Mouse (Mus musculus): ENCODE data around the gene Snrpd3. TPM values are rescaled to one million over a fixed set of nuclear protein-coding genes. Genes with fewer than 3 reads are reported as not detected.
A peak's percentile ranks its signal among the peaks of the same experiment; 100 is the strongest.

Gene Snrpd3
- polyA plus RNA-seq, 1 experiment from 2014 or later = 84.9 TPM

GRCm38 (mm10) chr10:75535423-75535822, 18.1 kb downstream of the Snrpd3 start:
- WGBS = 46% methylated on average over 2 of the region's 2 CpGs
- Histone ChIP-seq H3K27me3 (no peaks in the 10 kb centered on the region), H3K4me1 (replicated peaks) (peaks cover 25% of the 10 kb centered on the region), H3K9ac (no peak overlapping the region), H3K4me3 (no peak overlapping the region), H3K36me3 (peaks cover 18% of the 10 kb centered on the region), H3K9me3 (replicated peaks) (no peaks in the 10 kb centered on the region), H3K27ac (peak overlapping the region; percentile 70), H3K4me2 (no peak overlapping the region)
- ATAC-seq (replicated peaks; ENCODE audit: insufficient number of reproducible peaks, insufficient read depth, low FRiP score, low read depth) = peak; percentile 70

- Histone ChIP-seq H3K9ac (no peak overlapping the region), H3K27me3 (no peaks in the 10 kb centered on the region), H3K27ac (peak overlapping the region; percentile 70; the same call in 1 of the 2 replicates), H3K4me3 (no peak overlapping the region), H3K9me3 (replicated peaks) (no peaks in the 10 kb centered on the region), H3K4me2 (no peak overlapping the region), H3K36me3 (peaks cover 18% of the 10 kb centered on the region), H3K4me1 (replicated peaks) (peaks cover 22% of the 10 kb centered on the region)
- WGBS = 78% methylated on average over 5 of the region's 5 CpGs
- no peak for ATAC-seq (replicated peaks; ENCODE audit: insufficient number of reproducible peaks, insufficient read depth, low FRiP score, low read depth)
Measured at GRCm38 (mm10) chr10:75536123-75536522, 18.8 kb downstream of the Snrpd3 start.

- H3K27me3 ChIP-seq = no peaks in the 10 kb centered on the region
- no peaks in the 10 kb centered on the region for H3K36me3 ChIP-seq
- WGBS = 50% methylated on average over 7 of the region's 7 CpGs
- ATAC-seq (replicated peaks; ENCODE audit: insufficient number of reproducible peaks, insufficient read depth, low FRiP score, low read depth) = no peak
- H3K9me3 ChIP-seq (replicated peaks) = no peaks in the 10 kb centered on the region; the same call in 1 of the 2 replicates
- peaks cover 6% of the 10 kb centered on the region for H3K4me1 ChIP-seq (replicated peaks)
- H3K27ac ChIP-seq = no peak overlapping the region
- no peak overlapping the region for H3K4me2 ChIP-seq
- H3K4me3 ChIP-seq = no peak overlapping the region
- no peak overlapping the region for H3K9ac ChIP-seq
Measured at GRCm38 (mm10) chr10:75547901-75548300, 30.6 kb downstream of the Snrpd3 start.

GRCm38 (mm10) chr10:75548486-75548885, 31.1 kb downstream of the Snrpd3 start:
- H3K4me3 ChIP-seq = no peak overlapping the region
- H3K4me2 ChIP-seq = 0 out of 2 replicates have a peak overlapping the region, but pooled peaks have one; percentile 11
- H3K9me3 ChIP-seq (replicated peaks) = no peaks in the 10 kb centered on the region; the same call in 1 of the 2 replicates
- no peaks in the 10 kb centered on the region for H3K27me3 ChIP-seq
- whole genome bisulfite sequencing = 45% methylated on average over 14 of the region's 14 CpGs
- ATAC-seq (replicated peaks; ENCODE audit: insufficient number of reproducible peaks, insufficient read depth, low FRiP score, low read depth) = 0 out of 2 replicates have a peak, but pooled peaks have one; percentile 14
- H3K4me1 ChIP-seq (replicated peaks) = peaks cover 6% of the 10 kb centered on the region
- no peak overlapping the region for H3K27ac ChIP-seq
- no peak overlapping the region for H3K9ac ChIP-seq
- no peaks in the 10 kb centered on the region for H3K36me3 ChIP-seq

- no peak overlapping the region for H3K4me3 ChIP-seq
Measured at GRCm38 (mm10) chr10:75549886-75550285, 32.5 kb downstream of the Snrpd3 start.

GRCm38 (mm10) chr10:75551175-75551574, 33.8 kb downstream of the Snrpd3 start:
- no peaks in the 10 kb centered on the region for H3K36me3 ChIP-seq
- H3K9me3 ChIP-seq (replicated peaks) = no peaks in the 10 kb centered on the region
- H3K4me1 ChIP-seq (replicated peaks) = peaks cover 13% of the 10 kb centered on the region
- H3K4me3 ChIP-seq = no peak overlapping the region
- no peak for ATAC-seq (replicated peaks; ENCODE audit: insufficient number of reproducible peaks, insufficient read depth, low FRiP score, low read depth)
- no peak overlapping the region for H3K27ac ChIP-seq
- WGBS = 39% methylated on average over 12 of the region's 12 CpGs
- H3K4me2 ChIP-seq = 0 out of 2 replicates have a peak overlapping the region, but pooled peaks have one; percentile 10
- H3K27me3 ChIP-seq = no peaks in the 10 kb centered on the region
- H3K9ac ChIP-seq = no peak overlapping the region

More at GRCm38 (mm10) chr10:75549886-75550285, 32.5 kb downstream of the Snrpd3 start:
- H3K36me3 ChIP-seq = no peaks in the 10 kb centered on the region
- H3K27me3 ChIP-seq = no peaks in the 10 kb centered on the region
- no peak overlapping the region for H3K9ac ChIP-seq
- 76% methylated on average over 7 of the region's 7 CpGs for WGBS
- H3K4me1 ChIP-seq (replicated peaks) = peaks cover 6% of the 10 kb centered on the region
- ATAC-seq (replicated peaks; ENCODE audit: insufficient number of reproducible peaks, insufficient read depth, low FRiP score, low read depth) = no peak
- no peak overlapping the region for H3K4me2 ChIP-seq
- no peaks in the 10 kb centered on the region; the same call in 1 of the 2 replicates for H3K9me3 ChIP-seq (replicated peaks)
- H3K27ac ChIP-seq = no peak overlapping the region

- ATAC-seq (replicated peaks; ENCODE audit: insufficient number of reproducible peaks, insufficient read depth, low FRiP score, low read depth) = no peak
- no peak overlapping the region for H3K4me2 ChIP-seq
- H3K27ac ChIP-seq = no peak overlapping the region
- no peaks in the 10 kb centered on the region for H3K27me3 ChIP-seq
- WGBS = 52% methylated on average over 2 of the region's 2 CpGs
- H3K36me3 ChIP-seq = no peaks in the 10 kb centered on the region
- no peak overlapping the region for H3K9ac ChIP-seq
- H3K4me1 ChIP-seq (replicated peaks) = peaks cover 22% of the 10 kb centered on the region
- H3K9me3 ChIP-seq (replicated peaks) = no peaks in the 10 kb centered on the region
- H3K4me3 ChIP-seq = no peak overlapping the region
Measured at GRCm38 (mm10) chr10:75552106-75552505, 34.8 kb downstream of the Snrpd3 start.

GRCm38 (mm10) chr10:75552701-75553450, 35.5 kb downstream of the Snrpd3 start:
- WGBS = 66% methylated on average over 13 of the region's 13 CpGs
- H3K9me3 ChIP-seq (replicated peaks) = no peaks in the 10 kb centered on the region
- H3K4me1 ChIP-seq (replicated peaks) = peaks cover 22% of the 10 kb centered on the region
- H3K27ac ChIP-seq = no peak overlapping the region
- H3K36me3 ChIP-seq = no peaks in the 10 kb centered on the region
- ATAC-seq (replicated peaks; ENCODE audit: insufficient number of reproducible peaks, insufficient read depth, low FRiP score, low read depth) = no peak
- no peak overlapping the region for H3K9ac ChIP-seq
- peaks cover 5% of the 10 kb centered on the region for H3K27me3 ChIP-seq
- H3K4me2 ChIP-seq = no peak overlapping the region
- no peak overlapping the region for H3K4me3 ChIP-seq

- Histone ChIP-seq H3K4me1 (replicated peaks) (peaks cover 23% of the 10 kb centered on the region), H3K36me3 (no peaks in the 10 kb centered on the region), H3K27ac (no peak overlapping the region), H3K4me3 (no peak overlapping the region), H3K4me2 (no peak overlapping the region), H3K9ac (no peak overlapping the region), H3K27me3 (peaks cover 14% of the 10 kb centered on the region), H3K9me3 (replicated peaks) (no peaks in the 10 kb centered on the region)
- no peak for ATAC-seq (replicated peaks; ENCODE audit: insufficient number of reproducible peaks, insufficient read depth, low FRiP score, low read depth)
- 88% methylated on average over 8 of the region's 8 CpGs for WGBS
Measured at GRCm38 (mm10) chr10:75554090-75554489, 36.7 kb downstream of the Snrpd3 start.

GRCm38 (mm10) chr10:75555557-75555956, 38.2 kb downstream of the Snrpd3 start:
- Histone ChIP-seq H3K4me2 (no peak overlapping the region), H3K27ac (peak overlapping the region; percentile 54), H3K4me1 (replicated peaks) (peaks cover 37% of the 10 kb centered on the region), H3K27me3 (peaks cover 29% of the 10 kb centered on the region), H3K9ac (no peak overlapping the region), H3K36me3 (no peaks in the 10 kb centered on the region), H3K9me3 (replicated peaks) (no peaks in the 10 kb centered on the region), H3K4me3 (no peak overlapping the region)
- 65% methylated on average over 6 of the region's 6 CpGs for WGBS
- ATAC-seq (replicated peaks; ENCODE audit: insufficient number of reproducible peaks, insufficient read depth, low FRiP score, low read depth) = no peak

- peak overlapping the region; percentile 54 for H3K27ac ChIP-seq
- no peak overlapping the region for H3K4me3 ChIP-seq
- no peak overlapping the region for H3K4me2 ChIP-seq
- 35% methylated on average over 9 of the region's 9 CpGs for WGBS
- H3K9ac ChIP-seq = no peak overlapping the region
- H3K4me1 ChIP-seq (replicated peaks) = peaks cover 40% of the 10 kb centered on the region
- no peaks in the 10 kb centered on the region for H3K36me3 ChIP-seq
- H3K9me3 ChIP-seq (replicated peaks) = no peaks in the 10 kb centered on the region
- ATAC-seq (replicated peaks; ENCODE audit: insufficient number of reproducible peaks, insufficient read depth, low FRiP score, low read depth) = no peak; the same call in 1 of the 2 replicates
- H3K27me3 ChIP-seq = peaks cover 33% of the 10 kb centered on the region
Measured at GRCm38 (mm10) chr10:75556026-75556425, 38.7 kb downstream of the Snrpd3 start.

GRCm38 (mm10) chr10:75558515-75558914, 41.2 kb downstream of the Snrpd3 start:
- WGBS = 23% methylated on average over 3 of the region's 3 CpGs
- no peak overlapping the region; the same call in 1 of the 2 replicates for H3K4me2 ChIP-seq
- H3K27me3 ChIP-seq = peaks cover 54% of the 10 kb centered on the region

More at GRCm38 (mm10) chr10:75558515-75558914, 41.2 kb downstream of the Snrpd3 start:
- Histone ChIP-seq H3K36me3 (no peaks in the 10 kb centered on the region), H3K9me3 (replicated peaks) (no peaks in the 10 kb centered on the region), H3K4me1 (replicated peaks) (peaks cover 40% of the 10 kb centered on the region), H3K9ac (no peak overlapping the region), H3K4me3 (no peak overlapping the region), H3K27ac (no peak overlapping the region)
- ATAC-seq (replicated peaks; ENCODE audit: insufficient number of reproducible peaks, insufficient read depth, low FRiP score, low read depth) = no peak

All from heart, embryonic 15.5 days (tissue).